Mouse (Mus musculus) T-helper 17 cell (primary cell): ENCODE results near the gene Shcbp1.
"Not testable (repeated sequence)": the region's sequence is repeated elsewhere in the genome, so short reads cannot be mapped to it uniquely, and the experiment has no call there.

Experiments
- in situ Hi-C, 2 experiments: fragments of 300-600 bp; cut with MboI, MseI; formaldehyde crosslinking; loops; 1 replicate in 1 of 2; 2 replicates in 1 of 2; pipeline ENCODE4 v1.15.1; 2025; ENCODE audit warnings: high pct_unique_total_duplicates in 2 of 2

Gene Shcbp1

DNA sequence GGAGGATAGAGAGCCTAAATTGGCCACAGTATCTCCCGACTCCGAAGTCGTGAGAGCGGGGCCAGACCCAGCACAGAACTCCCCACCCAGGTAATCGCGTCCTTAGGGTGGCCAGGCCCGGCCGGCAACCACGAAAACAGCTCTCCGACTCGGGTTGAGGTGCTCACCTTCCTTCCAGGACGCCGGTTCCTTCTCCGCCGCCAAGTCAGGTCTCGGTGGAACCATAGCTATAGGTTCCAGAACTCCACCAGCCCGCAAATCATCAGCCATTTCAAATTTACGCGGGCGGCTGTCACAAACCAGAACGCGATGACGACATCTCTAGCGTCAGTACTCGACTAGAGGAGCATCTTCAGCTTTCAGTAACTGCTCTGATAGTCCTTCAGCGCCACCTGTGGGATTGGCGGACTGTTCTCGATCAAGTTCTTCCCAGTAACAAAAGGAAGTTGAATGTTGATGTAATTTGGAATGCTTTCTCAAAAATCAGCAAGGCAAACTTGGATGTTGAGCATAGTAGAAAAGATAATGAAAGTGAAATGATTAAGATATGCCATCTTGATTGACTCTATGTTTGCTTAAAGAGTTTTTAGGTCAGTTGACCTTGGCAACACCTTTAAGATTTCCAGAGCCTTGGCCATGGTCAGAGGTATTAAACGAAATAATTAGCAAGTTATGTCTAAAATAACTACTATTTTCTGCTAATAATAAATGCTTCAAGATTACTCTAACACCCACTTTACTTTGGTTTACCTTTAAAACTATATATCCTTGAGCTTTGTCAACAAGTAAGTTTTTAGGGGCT lies at the start of gene Shcbp1:
Gene Shcbp1, minus strand, starts transcription at position 314 of the 802 bp plus-strand sequence.
- in situ Hi-C loops: loop anchor here (5.0 to 10.0 kb wide), 3 partner anchors 105 to 615 kb away; partner anchors contain the start of genes Evi5l (in 1 of the 2) and Zfp958 (in 1 of the 2)

DNA sequence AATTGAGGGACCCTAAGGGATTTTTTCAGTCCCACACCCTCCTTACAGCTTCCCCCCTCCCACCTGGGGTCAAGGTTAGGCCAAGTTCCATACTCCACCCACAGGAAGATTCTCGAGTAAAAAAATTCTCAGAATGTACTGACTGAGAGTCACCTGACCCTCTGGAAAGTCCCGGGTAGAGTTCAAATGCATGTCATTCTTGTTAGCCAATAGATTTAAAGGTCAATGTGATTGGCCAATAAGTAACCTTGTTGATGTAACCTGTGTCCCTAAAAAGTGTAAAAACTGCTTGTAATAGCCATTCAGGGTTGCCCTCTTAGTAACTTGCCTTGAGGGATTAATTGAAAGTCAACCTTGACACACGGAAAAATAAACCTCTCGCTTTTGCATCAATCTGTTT lies 29.5 kb upstream of the Shcbp1 start:
- in situ Hi-C loops: no loop called here

DNA sequence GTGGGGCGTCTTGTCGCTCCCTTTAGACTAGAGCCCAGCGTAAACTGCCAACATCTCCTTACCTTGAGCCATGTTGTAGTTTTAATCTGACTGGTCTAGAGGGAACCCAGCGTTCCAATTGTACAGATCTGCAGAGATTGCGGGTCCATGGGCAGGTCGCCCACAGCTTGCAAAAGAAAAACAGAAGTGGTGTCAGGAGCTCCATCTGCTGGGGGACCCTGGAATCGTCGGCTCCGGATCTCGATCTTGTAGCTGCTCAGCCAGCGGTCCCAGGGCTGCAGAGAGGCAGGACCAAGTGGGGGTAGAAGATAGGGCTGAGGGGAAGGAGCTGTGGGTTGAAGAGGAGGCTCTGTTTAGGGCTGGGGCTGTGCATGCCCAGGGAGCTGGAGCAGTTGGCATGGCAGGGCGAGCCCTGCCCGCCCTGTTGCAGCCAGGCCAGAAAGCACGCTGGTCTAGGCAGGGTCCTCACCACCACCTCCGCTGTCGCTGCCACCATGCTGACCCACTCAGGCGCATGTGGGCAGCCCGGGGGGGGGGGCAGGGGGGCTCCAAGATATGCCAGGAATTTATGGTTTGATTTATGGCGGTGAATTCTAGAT lies 21.3 kb upstream of the Shcbp1 start:
- in situ Hi-C loops: no loop called here

DNA sequence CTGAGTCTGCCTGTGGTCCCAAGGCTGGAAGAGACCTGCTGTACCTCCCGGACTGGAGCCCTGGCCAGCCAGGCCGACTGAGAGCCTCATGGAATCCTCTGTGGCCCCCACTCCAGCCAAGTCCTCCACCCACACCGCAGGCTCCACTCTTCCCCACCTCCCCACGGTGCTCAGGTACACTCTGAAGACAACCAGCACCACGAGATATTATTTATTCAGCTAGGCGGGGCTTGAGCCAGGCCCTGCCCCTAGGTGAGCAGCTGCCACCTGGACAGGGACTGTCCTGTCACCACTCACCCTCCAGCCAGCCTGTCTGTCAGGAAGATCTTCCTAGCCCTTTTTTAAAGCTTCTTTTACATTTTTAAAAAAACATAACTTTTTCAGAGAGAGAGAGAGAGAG lies 1.1 kb downstream of the Shcbp1 start:
- in situ Hi-C loops: loop anchor here (5.0 to 10.0 kb wide), 3 partner anchors 103 to 613 kb away; partner anchors contain the start of genes Evi5l (in 1 of the 2) and Zfp958 (in 1 of the 2)

DNA sequence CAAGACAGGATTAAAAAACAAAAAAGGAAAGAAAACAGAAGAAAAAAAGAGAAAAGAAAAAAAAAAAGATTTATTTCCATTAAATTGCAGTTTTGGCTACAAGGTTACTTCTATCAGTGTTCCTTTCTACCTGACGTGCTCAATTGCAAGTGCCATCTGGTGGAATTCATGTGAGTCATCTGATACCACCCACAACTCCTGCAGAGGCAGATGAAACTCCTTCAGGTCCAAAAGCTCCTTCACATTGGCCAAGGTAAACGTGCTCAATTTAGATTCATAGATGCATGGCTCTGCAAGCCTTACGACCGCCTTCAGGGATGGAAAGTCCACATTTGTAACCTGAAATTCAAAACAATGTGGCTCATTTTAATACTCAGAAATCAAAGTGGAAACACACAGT lies 14.6 kb downstream of the Shcbp1 start:
- in situ Hi-C loops: no loop called here

DNA sequence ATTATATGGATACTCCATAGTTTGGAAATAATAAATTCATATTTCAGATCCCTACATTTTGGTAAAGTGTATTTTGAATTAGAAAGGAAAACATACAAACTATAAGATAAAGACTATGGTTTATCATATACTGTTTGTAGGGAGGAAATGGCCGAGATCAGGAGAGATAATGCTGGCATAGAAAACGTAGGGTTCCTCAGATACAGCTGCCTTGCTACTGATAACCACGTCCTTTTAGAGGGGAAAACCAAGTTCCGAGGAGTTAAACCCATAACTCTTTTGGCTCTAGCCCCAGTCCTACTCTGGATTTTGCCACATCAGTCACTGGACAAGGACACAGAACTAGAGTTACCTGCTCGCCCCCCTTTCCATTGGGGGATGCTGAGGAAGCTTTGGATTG lies 26.3 kb downstream of the Shcbp1 start:
- in situ Hi-C loops: no loop called here

DNA sequence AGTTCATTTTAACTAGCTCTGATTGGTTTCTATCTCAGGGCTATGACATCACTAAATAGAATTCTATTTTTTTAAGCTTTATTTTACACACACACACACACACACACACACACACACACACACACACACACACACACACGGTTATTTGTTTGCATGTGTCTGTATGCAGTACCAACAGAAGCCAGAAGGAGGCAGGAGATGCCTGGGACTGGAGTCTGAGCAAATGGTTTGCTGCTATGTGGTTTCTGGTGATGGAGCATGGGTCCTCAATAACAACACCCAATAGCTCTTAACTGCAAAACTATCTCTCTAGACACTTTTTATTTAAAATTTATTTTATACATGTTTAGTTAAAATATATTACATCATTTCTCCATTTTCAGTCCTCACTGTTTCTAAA lies 48.4 kb downstream of the Shcbp1 start:
- in situ Hi-C loops: loop anchor here in 1 of 2 experiments (10.0 kb wide), 2 partner anchors 374 to 434 kb away; partner anchors contain the start of gene Slc10a2

DNA sequence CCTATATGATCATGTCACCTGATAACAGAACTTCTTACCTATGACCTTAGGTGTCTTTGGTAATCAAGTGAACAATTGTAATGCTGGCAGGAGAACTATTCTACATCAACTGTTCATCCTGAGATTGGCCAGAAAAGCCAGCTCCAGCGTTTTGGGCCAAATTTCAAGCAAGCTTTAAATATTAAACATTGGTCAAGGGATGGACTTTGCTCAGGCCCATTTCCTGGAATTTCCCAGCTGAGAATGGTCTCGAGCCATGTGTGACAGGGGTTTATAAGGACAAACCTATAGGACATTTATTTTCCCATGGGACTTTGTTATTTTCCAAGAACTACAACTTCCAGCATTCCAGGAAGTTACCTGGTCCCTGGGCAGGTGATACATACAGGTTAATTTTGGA lies 63.8 kb downstream of the Shcbp1 start:
- in situ Hi-C loops: no loop called here

DNA sequence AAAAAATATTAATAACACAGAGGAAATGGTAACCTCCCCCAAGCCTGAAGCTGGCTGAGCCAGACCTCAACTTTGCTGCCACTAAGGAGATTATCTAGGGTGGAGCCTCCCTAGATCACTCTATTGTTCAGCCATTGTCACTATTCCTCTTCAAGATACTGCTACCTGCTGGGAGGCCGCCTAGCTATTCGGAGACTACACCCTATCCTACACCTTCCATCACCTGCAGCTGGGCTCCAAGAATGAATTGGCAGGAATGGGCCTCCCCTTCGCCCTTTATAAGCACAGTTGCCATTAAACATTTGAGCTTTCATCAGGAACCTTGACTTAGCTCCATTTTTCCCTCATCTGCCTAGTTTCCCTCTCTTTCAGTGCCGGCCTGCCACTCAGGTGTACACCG lies 71.0 kb downstream of the Shcbp1 start:
- in situ Hi-C loops: not testable (repeated sequence)

DNA sequence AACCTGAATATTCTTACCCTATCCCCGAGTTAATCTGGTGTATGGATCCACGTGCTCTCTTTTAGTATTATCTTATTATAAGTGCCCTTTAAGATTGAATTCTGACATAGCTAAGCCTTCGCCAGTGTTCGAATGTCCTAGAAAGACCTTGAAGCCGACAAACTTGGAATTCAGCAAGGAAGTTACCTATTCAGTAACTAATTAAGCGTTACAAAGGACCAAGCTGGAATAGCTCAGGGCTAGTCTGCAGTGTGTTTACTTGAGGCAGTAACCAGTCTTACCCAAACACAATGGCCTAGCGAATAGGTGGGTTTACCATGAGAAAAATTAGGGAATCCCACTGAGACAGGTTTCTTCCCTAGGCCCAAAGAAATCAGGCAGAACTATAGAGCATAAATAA lies 71.5 kb downstream of the Shcbp1 start:
- in situ Hi-C loops: not testable (repeated sequence)

DNA sequence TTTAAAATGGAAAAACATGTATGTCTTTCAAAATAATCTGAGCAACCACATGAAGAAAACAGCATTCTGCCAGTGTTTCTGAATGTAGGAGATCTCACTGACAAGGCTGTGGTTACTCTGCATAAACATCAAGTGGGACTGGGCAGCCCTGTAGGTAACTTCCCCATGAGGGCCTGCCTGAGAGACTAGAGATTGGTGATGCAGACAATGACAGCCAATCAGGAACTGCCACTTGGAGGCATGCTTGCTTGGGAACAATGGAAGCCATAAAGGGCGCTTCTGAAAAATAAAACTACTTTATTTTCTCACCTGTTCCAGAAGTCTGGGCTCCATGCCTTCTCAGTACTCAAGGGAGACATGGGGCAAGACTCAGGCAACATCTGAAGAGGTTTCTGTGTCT lies 87.7 kb downstream of the Shcbp1 start:
- in situ Hi-C loops: no loop called here
